Mouse (Mus musculus) kidney, postnatal 4 days (tissue): ENCODE measurements around the gene Glb1l.

Experiments used
- DNase-seq, 2 experiments: peaks; one replicate each; pipeline ENCODE4 v3.0.0; 2021; ENCODE audit warnings: mixed read lengths in 2 of 2

Gene Glb1l

GRCm38 (mm10) chr1:75231224-75231623 lies 20.6 kb upstream of the Glb1l start:
- no peak for DNase-seq

DNA sequence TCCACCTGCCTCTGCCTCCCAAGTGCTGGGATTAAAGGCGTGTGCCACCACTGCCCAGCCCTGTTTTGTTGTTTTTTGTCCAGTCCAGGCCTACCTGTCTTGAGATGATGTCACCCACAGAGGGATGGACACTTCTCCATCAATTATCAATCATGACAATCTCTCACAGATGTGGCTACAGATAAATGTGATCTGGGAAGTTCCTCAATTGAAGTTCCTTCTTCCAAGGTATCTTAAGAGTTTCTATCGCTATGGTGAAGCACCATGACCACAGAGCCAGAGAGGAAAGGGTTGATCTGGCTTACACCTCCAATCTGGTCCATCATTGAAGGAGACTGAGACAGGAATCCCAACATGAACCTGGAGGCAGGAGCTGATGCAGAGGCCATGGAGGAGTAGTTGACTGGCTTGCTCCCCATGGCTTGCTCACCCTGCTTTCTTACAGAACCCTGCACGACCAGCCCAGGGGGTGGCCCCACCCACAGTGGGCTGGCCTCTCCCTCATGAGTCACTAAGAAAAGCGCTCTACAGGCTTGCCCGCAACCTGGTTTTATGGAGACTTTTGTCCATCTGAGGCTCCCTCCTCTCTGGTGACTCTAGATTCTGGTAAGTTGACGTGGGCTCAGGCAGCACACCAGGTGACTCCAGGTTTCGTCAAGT lies 19.9 kb upstream of the Glb1l start:
- DNase-seq = no peak

GRCm38 (mm10) chr1:75229158-75229557 lies 18.5 kb upstream of the Glb1l start:
- no peak for DNase-seq

DNA sequence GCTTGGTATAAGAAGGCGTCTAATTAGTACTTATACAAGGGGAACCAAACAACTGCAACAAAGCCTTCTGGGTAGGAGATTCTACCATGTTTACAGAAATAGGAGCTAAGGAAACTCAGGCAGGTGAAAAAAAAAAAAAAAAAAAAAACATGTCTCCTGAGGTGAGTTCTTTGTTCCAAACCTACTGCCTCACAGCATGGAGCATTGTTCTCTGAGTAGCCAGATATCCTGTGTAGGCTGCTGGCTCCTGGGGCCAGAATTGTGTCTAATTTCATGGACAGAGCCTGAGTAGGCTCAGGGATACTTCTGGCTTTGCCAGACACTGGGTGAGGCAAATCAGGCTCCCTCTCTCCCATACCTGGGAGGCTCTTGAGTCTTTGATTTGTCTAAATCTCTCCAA lies 17.0 kb upstream of the Glb1l start:
- no peak for DNase-seq

DNA sequence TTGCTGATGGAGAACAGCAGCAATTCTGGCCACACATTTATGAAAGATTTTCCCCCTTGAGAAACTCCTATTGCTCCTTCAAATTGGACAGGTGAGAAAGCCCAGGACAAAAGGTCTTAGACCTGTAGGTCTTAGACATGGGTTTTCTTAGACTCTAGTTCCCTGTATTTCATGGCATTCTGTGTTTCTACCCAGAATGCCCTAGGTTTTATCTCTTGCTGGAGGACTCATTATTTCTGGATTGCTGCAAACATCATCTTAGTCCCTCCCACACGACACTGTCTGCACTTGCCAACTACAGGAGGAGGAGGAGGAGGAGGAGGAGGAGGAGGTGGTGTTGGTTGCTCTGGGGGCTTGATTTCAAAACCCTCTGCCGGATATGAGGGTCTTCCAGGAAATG lies 15.5 kb upstream of the Glb1l start:
- no peak for DNase-seq

GRCm38 (mm10) chr1:75225473-75225872 lies 14.9 kb upstream of the Glb1l start:
- no peak for DNase-seq

DNA sequence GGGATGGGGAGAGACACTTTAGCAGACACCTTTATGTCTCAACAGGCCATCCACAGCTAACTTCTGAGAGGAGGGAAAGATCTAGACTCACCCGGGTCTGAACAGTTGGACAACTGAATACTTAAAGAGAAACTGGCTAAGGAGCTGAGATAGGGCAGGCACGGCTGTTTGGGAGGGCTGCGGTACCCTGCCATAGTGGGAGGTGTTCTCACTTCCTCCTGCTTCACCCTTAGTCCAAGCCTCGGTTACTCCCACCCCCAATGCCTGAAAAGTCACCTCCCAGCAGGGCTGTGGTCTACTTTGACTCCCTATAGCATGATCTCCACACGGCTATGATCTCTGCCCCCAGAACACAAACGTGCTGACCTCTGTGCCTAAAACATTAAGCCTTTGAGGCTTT lies 12.9 kb upstream of the Glb1l start:
- DNase-seq = no peak

DNA sequence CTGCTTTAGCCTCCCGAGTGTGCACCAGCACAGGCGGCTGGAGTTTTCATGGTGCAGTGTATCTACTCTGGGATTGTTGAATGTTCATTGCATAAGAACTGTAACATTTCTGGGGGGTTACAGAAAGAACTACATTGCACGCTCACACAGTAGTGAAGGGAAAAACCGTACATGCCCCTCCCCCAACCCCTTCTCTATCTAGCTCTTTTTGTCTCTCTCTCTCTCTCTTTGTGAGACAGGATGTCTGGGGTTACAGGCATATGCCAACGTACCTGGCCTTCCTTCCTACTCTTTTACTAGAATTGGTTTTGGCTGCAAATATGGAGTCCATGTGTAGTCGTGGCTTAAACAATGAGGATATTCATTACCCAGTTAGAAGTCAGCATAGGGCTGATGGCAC lies 12.3 kb upstream of the Glb1l start:
- DNase-seq = no peak

DNA sequence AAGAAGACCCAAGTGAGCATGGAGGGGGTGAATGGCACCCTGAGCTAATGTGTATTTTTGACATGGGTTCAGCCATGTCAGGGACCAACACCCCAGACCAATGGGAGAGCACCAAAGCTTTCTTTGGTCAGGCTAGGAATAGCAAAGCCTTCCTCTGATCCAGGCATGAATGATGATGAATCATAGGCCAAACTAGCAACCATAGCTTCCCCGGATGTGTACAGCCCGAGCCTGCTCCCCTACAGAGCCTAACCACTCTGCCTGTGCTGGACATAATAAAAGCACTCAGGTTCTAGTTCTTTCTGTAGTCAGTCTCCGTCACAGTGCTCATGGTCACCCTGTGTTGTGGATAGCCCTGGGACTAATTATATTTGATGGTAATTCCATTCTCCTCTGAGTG lies 10.9 kb upstream of the Glb1l start:
- no peak for DNase-seq

- DNase-seq = peak; percentile 68 to 79
Measured at GRCm38 (mm10) chr1:75219531-75219930, 8.9 kb upstream of the Glb1l start, which contains the start of gene Tuba4a. Tuba4a (minus strand) TSS chr1:75219865.

GRCm38 (mm10) chr1:75219078-75219477 lies 8.5 kb upstream of the Glb1l start:
- peak; percentile 90 to 93 for DNase-seq

DNA sequence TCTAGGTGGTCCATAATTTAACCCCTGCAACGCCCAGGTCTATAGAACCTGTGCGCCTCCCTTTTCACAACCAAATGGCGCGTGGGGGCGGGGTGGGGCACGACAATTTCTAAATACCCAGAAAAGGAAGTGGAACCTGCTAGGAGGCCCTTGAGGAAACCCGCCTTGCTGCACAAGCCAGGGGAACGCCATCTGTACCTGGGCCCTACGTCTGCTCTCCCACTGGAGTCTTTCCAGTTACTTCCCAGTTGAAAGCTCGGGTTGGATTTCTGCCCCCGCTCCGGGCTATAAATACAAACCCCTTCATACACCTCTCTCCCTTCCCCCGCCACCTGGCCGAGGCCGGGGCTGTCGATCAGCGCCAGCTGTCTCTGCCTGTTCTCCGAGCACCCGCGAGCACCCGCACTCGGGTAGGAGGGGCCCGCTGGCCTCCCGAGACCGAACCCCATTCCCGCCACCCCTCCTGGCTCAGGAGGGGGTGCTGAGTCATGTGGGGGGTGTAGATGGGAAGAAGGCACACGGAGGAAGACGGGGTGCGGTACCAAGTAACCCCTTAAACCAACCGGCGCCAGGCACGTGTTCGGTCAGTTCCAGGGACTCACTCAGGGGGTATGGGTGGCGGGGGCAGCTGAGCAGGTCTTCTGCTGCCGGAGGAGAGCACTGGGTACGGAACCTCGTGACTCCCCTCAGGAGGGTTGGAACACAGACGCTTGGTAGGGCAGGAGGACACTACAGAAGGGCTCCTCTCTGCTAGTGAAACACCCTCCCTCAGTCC lies 7.8 kb upstream of the Glb1l start:
- peak; percentile 41 to 45 for DNase-seq

DNA sequence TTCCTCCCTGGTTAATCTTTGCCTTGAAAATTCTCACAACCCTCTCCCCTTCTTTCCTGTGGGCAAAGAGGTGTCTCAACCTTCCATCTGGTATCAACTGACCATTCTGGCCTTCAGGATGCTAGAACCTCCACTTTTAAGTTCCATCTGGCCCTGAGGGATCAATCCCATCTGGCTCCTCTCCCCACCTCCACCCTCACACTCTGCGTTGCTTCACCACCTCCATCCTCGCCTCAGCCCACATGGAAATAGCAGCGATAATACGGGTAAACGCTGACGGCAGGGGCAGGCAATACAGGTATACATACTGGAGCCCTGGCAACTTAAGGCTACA lies 7.2 kb upstream of the Glb1l start:
- no peak for DNase-seq

DNA sequence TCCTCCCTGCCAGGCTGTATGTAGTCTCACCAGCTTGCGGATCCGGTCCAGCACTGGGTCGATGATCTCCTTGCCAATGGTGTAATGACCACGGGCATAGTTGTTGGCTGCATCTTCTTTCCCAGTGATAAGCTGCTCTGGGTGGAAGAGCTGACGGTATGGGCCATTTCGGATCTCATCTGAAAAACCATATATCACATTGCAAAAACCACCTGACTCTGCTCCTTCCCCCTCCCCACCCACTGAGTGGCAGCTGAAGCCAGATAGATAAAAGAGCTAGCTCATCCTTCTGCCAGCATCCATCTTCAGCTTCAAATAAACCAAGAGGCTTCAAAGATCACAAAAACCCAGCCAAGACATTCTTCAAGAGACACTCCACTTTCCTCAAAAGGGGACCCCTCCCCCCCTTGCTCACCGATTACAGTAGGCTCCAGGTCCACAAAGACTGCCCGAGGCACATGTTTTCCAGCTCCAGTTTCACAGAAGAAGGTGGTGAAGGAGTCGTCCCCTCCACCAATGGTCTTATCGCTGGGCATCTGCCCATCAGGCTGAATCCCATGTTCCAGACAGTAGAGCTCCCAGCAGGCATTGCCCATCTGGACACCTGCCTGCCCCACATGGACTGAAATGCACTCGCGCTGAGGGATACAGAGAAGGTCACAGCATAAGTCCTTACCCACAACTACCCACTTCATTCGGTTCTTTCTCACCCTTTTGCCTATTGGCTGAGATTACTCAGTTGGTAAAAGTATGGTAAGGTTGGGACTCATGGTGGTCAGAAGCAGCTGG lies 6.4 kb upstream of the Glb1l start:
- no peak for DNase-seq

- DNase-seq = no peak
Measured at GRCm38 (mm10) chr1:75215785-75216184, 5.2 kb upstream of the Glb1l start.

GRCm38 (mm10) chr1:75214886-75215285 lies 4.3 kb upstream of the Glb1l start:
- peak; percentile 43 to 68 for DNase-seq

GRCm38 (mm10) chr1:75214442-75214841 lies 3.8 kb upstream of the Glb1l start:
- peak; percentile 59 to 79 for DNase-seq

GRCm38 (mm10) chr1:75213096-75213495 lies 2.5 kb upstream of the Glb1l start:
- no peak for DNase-seq

GRCm38 (mm10) chr1:75212542-75212941 lies 1.9 kb upstream of the Glb1l start:
- DNase-seq = no peak

GRCm38 (mm10) chr1:75211141-75211708 lies 612 bp upstream of the Glb1l start:
- no peak for DNase-seq

DNA sequence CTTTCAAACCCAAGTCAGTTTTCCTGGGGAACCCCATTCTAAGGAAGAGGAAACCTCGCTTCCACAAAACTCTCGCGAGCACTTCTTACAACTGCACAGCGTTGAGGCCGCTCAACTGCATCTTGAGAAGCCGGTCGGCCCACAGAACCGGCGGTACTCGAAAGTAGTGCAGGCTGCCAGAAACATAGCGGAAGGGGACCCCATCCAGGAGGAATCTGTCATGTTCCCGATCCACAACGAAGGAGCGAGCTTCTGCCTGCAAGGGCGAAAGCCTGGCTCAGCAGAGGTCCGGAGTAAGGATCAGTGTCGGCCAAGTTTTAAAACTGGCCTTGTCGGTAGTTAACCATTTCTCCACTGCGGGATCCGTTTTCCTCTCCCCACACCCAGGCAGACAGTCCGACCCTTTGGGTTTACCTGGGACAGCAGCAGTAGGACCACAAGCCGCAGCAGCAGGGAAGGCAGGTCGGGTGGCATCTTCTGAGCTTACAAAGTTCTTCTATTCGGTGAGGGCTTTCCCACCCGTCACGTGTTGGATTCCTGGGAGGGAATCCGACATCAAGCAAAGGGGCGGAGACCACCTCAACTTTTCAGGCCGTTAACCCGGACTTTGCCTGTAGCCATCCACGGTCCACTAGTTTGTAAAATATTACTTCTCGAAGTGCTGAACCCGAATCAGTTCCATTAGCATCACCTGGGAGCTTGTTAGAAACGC lies 1.5 kb downstream of the Glb1l start:
- peak; percentile 73 to 84 for DNase-seq

DNA sequence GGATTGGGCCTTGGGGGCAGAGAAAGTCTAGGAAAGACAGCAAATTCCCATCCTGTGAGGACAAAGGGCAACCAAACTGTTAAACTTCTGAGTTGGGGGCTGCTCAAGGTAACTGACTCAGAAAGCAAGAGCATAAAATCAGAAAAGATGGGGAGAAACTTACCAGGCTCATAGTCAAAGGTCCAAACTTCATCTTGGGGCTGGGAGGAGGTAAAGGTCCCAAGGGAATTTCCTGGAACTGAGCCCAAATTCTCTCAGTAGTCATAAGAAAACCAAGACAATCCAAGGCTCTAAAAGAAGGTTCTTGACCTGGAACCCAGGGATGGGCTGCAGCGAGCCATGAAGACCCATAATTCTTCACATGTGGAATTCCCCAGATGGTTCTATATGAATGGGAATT lies 9.4 kb downstream of the Glb1l start:
- no peak for DNase-seq

DNA sequence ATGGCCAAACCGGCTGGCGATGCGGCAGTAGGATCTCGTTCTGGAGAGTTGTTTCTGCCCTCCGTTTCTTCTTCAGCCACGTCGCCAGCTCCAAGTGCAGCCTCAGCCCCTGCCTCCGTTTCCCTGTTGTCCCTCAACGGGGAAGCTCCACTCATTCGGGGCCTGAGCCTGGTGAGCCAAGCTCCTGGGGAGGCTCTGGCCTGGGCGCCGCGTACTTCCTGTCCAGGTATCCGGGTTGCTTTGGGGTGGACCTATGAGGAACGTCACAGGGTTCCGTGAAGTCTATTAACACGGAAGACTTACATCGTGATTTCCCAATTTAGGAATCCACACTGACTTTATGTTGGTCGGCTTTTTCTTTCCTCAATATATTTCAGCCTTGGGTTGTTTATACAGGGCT lies 18.2 kb downstream of the Glb1l start:
- DNase-seq = peak; percentile 58 to 70
